Mouse (Mus musculus): ENCODE results near the gene Tshz2. TPM values are rescaled to one million over a fixed set of nuclear protein-coding genes. Genes with fewer than 3 reads are reported as not detected.
"Not testable (repeated sequence)": the region's sequence is repeated elsewhere in the genome, so short reads cannot be mapped to it uniquely, and the experiment has no call there.

The Tshz2 gene
- polyA plus RNA-seq (2012; fragmentation: generic; extraction: Trizol) = not detected
- long read RNA-seq, experiment 1 = 0 reads
- long read RNA-seq, experiment 2 = 0 reads

- no peak for TF ChIP-seq USF1 (IDR thresholded peaks at IDR 0.05; ENCODE audit: low read depth)
- TF ChIP-seq FOSL1 (IDR thresholded peaks at IDR 0.05; ENCODE audit: insufficient read depth, low read length, poor library complexity, severe bottlenecking) = no peak
- TF ChIP-seq MAX (IDR thresholded peaks at IDR 0.05) = no peak
- TF ChIP-seq CEBPB (IDR thresholded peaks at IDR 0.05; ENCODE audit: low read depth) = no peak
- TF ChIP-seq MYOG (IDR thresholded peaks at IDR 0.05; ENCODE audit: control insufficient read depth, extremely low read depth, insufficient read length) = no peak
- TF ChIP-seq MYOD1 (IDR thresholded peaks at IDR 0.05; ENCODE audit: control insufficient read depth, insufficient read length, low read depth) = no peak
- TF ChIP-seq CTCF (IDR thresholded peaks at IDR 0.05; ENCODE audit: control insufficient read depth, insufficient read depth, insufficient read length) = no peak
- Histone ChIP-seq H3K79me3 (ENCODE audit: low read depth) (no peaks in the 10 kb centered on the region), H3ac (ENCODE audit: control insufficient read depth, insufficient read length, low read depth) (no peak within 1 kb of the TSS), H3K4me3 (ENCODE audit: insufficient read depth, poor library complexity, severe bottlenecking) (no peak within 1 kb of the TSS), H3K79me2 (ENCODE audit: control insufficient read depth, insufficient read depth) (no peaks in the 10 kb centered on the region), H3K36me3 (ENCODE audit: control insufficient read depth, insufficient read depth) (no peaks in the 10 kb centered on the region), H3K27me3 (ENCODE audit: control insufficient read depth, insufficient read depth, insufficient read length) (no peaks in the 10 kb centered on the region)
Measured at GRCm38 (mm10) chr2:169632338-169633151, at the start of gene Tshz2. Tshz2 (plus strand) TSS chr2:169633013.

GRCm38 (mm10) chr2:169583476-169583875 lies 49.3 kb upstream of the Tshz2 start:
- no peak overlapping the region for H3ac ChIP-seq (ENCODE audit: control insufficient read depth, insufficient read length, low read depth)
- H3K4me3 ChIP-seq (ENCODE audit: insufficient read depth, poor library complexity, severe bottlenecking) = no peak overlapping the region
- no peaks in the 10 kb centered on the region for H3K79me2 ChIP-seq (ENCODE audit: control insufficient read depth, insufficient read depth)
- TF ChIP-seq CTCF (IDR thresholded peaks at IDR 0.05; ENCODE audit: control insufficient read depth, insufficient read depth, insufficient read length) (no peak), MYOD1 (IDR thresholded peaks at IDR 0.05; ENCODE audit: control insufficient read depth, insufficient read length, low read depth) (no peak), FOSL1 (IDR thresholded peaks at IDR 0.05; ENCODE audit: insufficient read depth, low read length, poor library complexity, severe bottlenecking) (no peak), MAX (IDR thresholded peaks at IDR 0.05) (no peak), USF1 (IDR thresholded peaks at IDR 0.05; ENCODE audit: low read depth) (no peak)
- H3K36me3 ChIP-seq (ENCODE audit: control insufficient read depth, insufficient read depth) = no peaks in the 10 kb centered on the region
- no peaks in the 10 kb centered on the region for H3K27me3 ChIP-seq (ENCODE audit: control insufficient read depth, insufficient read depth, insufficient read length)
- H3K79me3 ChIP-seq (ENCODE audit: low read depth) = no peaks in the 10 kb centered on the region

GRCm38 (mm10) chr2:169584745-169585456 lies 47.9 kb upstream of the Tshz2 start:
- Histone ChIP-seq H3K36me3 (ENCODE audit: control insufficient read depth, insufficient read depth) (no peaks in the 10 kb centered on the region), H3K4me3 (ENCODE audit: insufficient read depth, poor library complexity, severe bottlenecking) (no peak overlapping the region), H3K79me3 (ENCODE audit: low read depth) (no peaks in the 10 kb centered on the region), H3K79me2 (ENCODE audit: control insufficient read depth, insufficient read depth) (no peaks in the 10 kb centered on the region), H3K27me3 (ENCODE audit: control insufficient read depth, insufficient read depth, insufficient read length) (no peaks in the 10 kb centered on the region), H3ac (ENCODE audit: control insufficient read depth, insufficient read length, low read depth) (no peak overlapping the region)
- TF ChIP-seq FOSL1 (IDR thresholded peaks at IDR 0.05; ENCODE audit: insufficient read depth, low read length, poor library complexity, severe bottlenecking) (no peak), CEBPB (IDR thresholded peaks at IDR 0.05; ENCODE audit: low read depth) (no peak), MYOG (IDR thresholded peaks at IDR 0.05; ENCODE audit: control insufficient read depth, extremely low read depth, insufficient read length) (no peak), CTCF (IDR thresholded peaks at IDR 0.05; ENCODE audit: control insufficient read depth, insufficient read depth, insufficient read length) (no peak)

GRCm38 (mm10) chr2:169585631-169586285 lies 47.1 kb upstream of the Tshz2 start:
- Histone ChIP-seq H3ac (ENCODE audit: control insufficient read depth, insufficient read length, low read depth) (no peak overlapping the region), H3K27me3 (ENCODE audit: control insufficient read depth, insufficient read depth, insufficient read length) (no peaks in the 10 kb centered on the region), H3K79me2 (ENCODE audit: control insufficient read depth, insufficient read depth) (no peaks in the 10 kb centered on the region), H3K79me3 (ENCODE audit: low read depth) (no peaks in the 10 kb centered on the region), H3K36me3 (ENCODE audit: control insufficient read depth, insufficient read depth) (no peaks in the 10 kb centered on the region), H3K4me3 (ENCODE audit: insufficient read depth, poor library complexity, severe bottlenecking) (no peak overlapping the region)
- no peak for TF ChIP-seq MAX (IDR thresholded peaks at IDR 0.05)
- no peak for TF ChIP-seq CEBPB (IDR thresholded peaks at IDR 0.05; ENCODE audit: low read depth)
- TF ChIP-seq FOSL1 (IDR thresholded peaks at IDR 0.05; ENCODE audit: insufficient read depth, low read length, poor library complexity, severe bottlenecking) = no peak
- TF ChIP-seq CTCF (IDR thresholded peaks at IDR 0.05; ENCODE audit: control insufficient read depth, insufficient read depth, insufficient read length) = no peak
- TF ChIP-seq MYOD1 (IDR thresholded peaks at IDR 0.05; ENCODE audit: control insufficient read depth, insufficient read length, low read depth) = no peak
- no peak for TF ChIP-seq USF1 (IDR thresholded peaks at IDR 0.05; ENCODE audit: low read depth)
- TF ChIP-seq MYOG (IDR thresholded peaks at IDR 0.05; ENCODE audit: control insufficient read depth, extremely low read depth, insufficient read length) = no peak

GRCm38 (mm10) chr2:169586688-169587087 lies 46.1 kb upstream of the Tshz2 start:
- Histone ChIP-seq H3K79me3 (ENCODE audit: low read depth) (no peaks in the 10 kb centered on the region), H3K79me2 (ENCODE audit: control insufficient read depth, insufficient read depth) (no peaks in the 10 kb centered on the region), H3ac (ENCODE audit: control insufficient read depth, insufficient read length, low read depth) (no peak overlapping the region), H3K36me3 (ENCODE audit: control insufficient read depth, insufficient read depth) (no peaks in the 10 kb centered on the region), H3K27me3 (ENCODE audit: control insufficient read depth, insufficient read depth, insufficient read length) (no peaks in the 10 kb centered on the region), H3K4me3 (ENCODE audit: insufficient read depth, poor library complexity, severe bottlenecking) (no peak overlapping the region)
- TF ChIP-seq CTCF (IDR thresholded peaks at IDR 0.05; ENCODE audit: control insufficient read depth, insufficient read depth, insufficient read length) = no peak
- TF ChIP-seq USF1 (IDR thresholded peaks at IDR 0.05; ENCODE audit: low read depth) = no peak
- no peak for TF ChIP-seq CEBPB (IDR thresholded peaks at IDR 0.05; ENCODE audit: low read depth)
- no peak for TF ChIP-seq MYOG (IDR thresholded peaks at IDR 0.05; ENCODE audit: control insufficient read depth, extremely low read depth, insufficient read length)
- TF ChIP-seq MYOD1 (IDR thresholded peaks at IDR 0.05; ENCODE audit: control insufficient read depth, insufficient read length, low read depth) = no peak
- no peak for TF ChIP-seq FOSL1 (IDR thresholded peaks at IDR 0.05; ENCODE audit: insufficient read depth, low read length, poor library complexity, severe bottlenecking)
- TF ChIP-seq MAX (IDR thresholded peaks at IDR 0.05) = no peak

GRCm38 (mm10) chr2:169587645-169588044 lies 45.2 kb upstream of the Tshz2 start, which contains the start of gene Gm11011:
Gm11011 (minus strand) TSS chr2:169587745.
- H3K27me3 ChIP-seq (ENCODE audit: control insufficient read depth, insufficient read depth, insufficient read length); H3K79me2 ChIP-seq (ENCODE audit: control insufficient read depth, insufficient read depth); H3K79me3 ChIP-seq (ENCODE audit: low read depth); H3K4me3 ChIP-seq (ENCODE audit: insufficient read depth, poor library complexity, severe bottlenecking); H3K36me3 ChIP-seq (ENCODE audit: control insufficient read depth, insufficient read depth); H3ac ChIP-seq (ENCODE audit: control insufficient read depth, insufficient read length, low read depth): not testable (repeated sequence)
